Mouse (Mus musculus): ENCODE measurements around the gene 4930507D05Rik.
A peak's percentile ranks its signal among the peaks of the same experiment; 100 is the strongest.
"Not testable (repeated sequence)": the region's sequence is repeated elsewhere in the genome, so short reads cannot be mapped to it uniquely, and the experiment has no call there.

Gene 4930507D05Rik

GRCm38 (mm10) chr10:62476980-62477379, 27.7 kb downstream of the 4930507D05Rik start:
- DNase-seq (ENCODE audit: low spot score), result no peak

- DNase-seq (ENCODE audit: low spot score), result no peak
These were observed 32.0 kb downstream of the 4930507D05Rik start for GRCm38 (mm10) chr10:62481108-62481852.

- DNase-seq (ENCODE audit: low spot score), result no peak
These were observed 36.7 kb downstream of the 4930507D05Rik start for GRCm38 (mm10) chr10:62485878-62486582.

- peak; percentile 97 for DNase-seq (ENCODE audit: low spot score)
These were observed 37.5 kb downstream of the 4930507D05Rik start, which contains the start of gene Vps26a for GRCm38 (mm10) chr10:62486618-62487415. Vps26a (minus strand) TSS chr10:62486805.

- DNase-seq (ENCODE audit: low spot score), result no peak
These were observed 39.0 kb downstream of the 4930507D05Rik start for GRCm38 (mm10) chr10:62488266-62488665.

GRCm38 (mm10) chr10:62491681-62492080, 42.4 kb downstream of the 4930507D05Rik start:
- DNase-seq (ENCODE audit: low spot score), result not testable (repeated sequence)

- DNase-seq (ENCODE audit: low spot score), result no peak
These were observed 51.0 kb downstream of the 4930507D05Rik start for GRCm38 (mm10) chr10:62500088-62500915.
